Mouse (Mus musculus) CD4-positive helper T cell, adult 2 months (primary cell): ENCODE results near the gene Mbtd1.
"Not testable (repeated sequence)": the region's sequence is repeated elsewhere in the genome, so short reads cannot be mapped to it uniquely, and the experiment has no call there.

Source experiments
- DNase-seq: peaks from one replicate; pipeline ENCODE4 v3.0.0-alpha.2; 2012; ENCODE audit warnings: low read depth, missing footprints, low spot score

Mbtd1 gene

GRCm38 (mm10) chr11:93885572-93886410 lies at the start of gene Mbtd1, which contains the start of gene Utp18:
Gene Mbtd1, plus strand, starts transcription at chr11:93885852.
Gene Utp18, minus strand, starts transcription at chr11:93885766.
- peak; percentile 98 for DNase-seq

GRCm38 (mm10) chr11:93847342-93847741 lies 38.3 kb upstream of the Mbtd1 start:
- DNase-seq, result no peak

DNA sequence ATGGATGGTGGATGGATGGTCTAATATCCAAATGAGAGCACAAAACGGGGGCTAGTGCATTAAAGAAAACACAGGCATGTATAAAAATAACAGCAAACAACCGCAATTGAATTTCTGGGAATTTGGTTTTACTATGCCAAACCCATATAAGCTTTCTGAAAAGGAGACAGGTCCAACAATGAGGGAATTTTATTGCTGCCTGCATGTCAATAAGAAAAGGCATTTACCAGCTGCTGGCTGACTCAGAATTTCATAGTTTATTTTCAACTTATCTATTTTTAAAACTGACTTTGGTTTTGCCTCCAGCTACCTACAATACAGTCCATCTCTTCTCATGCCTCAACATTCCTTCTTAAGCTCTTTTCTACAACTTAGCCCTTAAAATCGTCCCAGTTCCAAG lies 33.1 kb upstream of the Mbtd1 start:
- DNase-seq, result no peak

GRCm38 (mm10) chr11:93856284-93856955 lies 29.2 kb upstream of the Mbtd1 start:
- DNase-seq, result peak; percentile 41

DNA sequence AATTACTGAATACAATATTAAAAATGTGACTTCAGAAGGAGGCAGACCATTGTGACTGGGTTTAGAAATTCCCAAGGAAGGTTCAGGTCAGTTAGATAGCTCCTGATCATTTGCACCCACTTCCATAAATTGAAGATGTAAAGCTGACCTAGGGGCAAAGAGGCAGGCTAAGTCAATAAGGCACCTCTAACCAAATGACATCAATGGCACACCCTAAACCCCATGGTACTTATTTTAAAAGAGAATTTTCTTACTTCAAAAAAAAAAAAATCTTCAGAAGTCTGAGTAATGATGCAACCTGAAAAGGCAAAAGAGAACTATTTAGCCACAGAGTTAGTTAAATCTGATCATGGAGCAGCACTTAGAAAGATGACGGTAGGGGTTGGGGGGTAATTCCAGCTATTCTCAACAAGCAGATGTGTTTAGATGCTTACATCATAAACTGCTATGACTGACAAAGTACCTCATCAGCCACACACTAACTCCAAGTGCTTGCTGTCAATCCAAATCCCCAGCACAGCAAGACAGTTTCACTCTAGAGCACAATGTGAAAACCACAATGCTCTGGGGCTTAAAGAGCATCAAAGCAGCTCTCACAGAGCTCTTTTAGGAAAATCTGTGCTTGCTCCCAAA lies 25.0 kb upstream of the Mbtd1 start:
- DNase-seq, result no peak

DNA sequence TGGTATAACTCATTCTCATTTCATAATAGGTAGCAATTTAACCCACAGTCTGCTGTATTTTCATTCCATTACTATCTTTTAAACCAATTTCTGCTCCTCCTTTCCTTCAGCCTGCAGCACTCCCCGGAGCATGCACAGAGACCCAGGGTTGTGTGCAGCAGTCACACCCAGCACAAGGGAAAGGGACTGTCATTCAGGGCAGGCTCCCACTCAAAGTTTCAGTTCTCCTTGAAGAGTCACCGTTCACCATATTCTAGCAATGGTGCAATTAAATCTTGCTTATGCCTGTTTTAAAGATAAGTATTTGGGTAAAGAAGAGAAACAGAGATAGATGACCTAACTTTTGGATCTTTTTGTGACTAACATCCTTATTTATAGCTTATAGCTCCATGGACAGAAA lies 24.5 kb upstream of the Mbtd1 start:
- no peak for DNase-seq

GRCm38 (mm10) chr11:93862045-93862623 lies 23.5 kb upstream of the Mbtd1 start:
- no peak for DNase-seq

- no peak for DNase-seq
Measured at GRCm38 (mm10) chr11:93862638-93863037, 23.0 kb upstream of the Mbtd1 start.

DNA sequence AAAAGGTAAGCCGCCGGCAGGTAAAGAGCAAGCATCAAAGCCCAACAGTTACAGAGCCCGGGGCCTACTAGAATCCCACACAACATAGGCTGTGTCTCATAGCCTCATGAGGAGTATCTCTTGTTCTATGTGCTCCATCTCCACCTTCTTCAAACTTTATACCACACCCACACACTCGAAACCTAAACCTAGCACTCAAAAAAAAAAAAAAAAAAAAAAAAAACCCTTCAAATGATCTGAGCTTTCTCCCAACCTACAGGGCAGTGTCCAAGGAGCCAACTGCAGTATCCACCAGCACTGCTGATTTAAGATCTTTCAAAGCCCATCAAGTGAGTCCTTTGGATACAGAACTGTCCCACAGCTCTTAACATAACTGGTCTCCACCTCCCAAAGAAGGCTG lies 1.6 kb upstream of the Mbtd1 start:
- DNase-seq, result peak; percentile 35

GRCm38 (mm10) chr11:93884901-93885571 lies 616 bp upstream of the Mbtd1 start:
- peak; percentile 89 for DNase-seq

GRCm38 (mm10) chr11:93886411-93887079 lies 893 bp downstream of the Mbtd1 start:
- DNase-seq, result peak; percentile 60

DNA sequence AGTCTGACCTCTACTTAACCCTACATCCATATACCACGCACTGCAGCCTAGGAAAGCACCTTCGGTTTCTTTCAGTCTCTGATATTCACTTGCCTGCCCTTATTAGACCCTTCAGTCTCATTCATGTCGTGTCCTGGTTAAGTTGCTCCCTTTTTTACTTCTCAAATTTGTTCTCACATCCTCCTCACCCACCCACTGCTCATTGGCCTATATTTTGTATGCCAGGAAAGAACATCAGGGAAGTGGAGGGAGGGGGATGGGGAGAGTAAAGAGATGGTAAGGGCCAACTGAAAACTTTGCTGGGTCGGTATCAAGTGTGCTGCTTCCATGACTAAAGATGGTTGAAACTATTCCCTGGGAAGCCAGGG lies 1.4 kb downstream of the Mbtd1 start:
- no peak for DNase-seq

GRCm38 (mm10) chr11:93897732-93898131 lies 12.1 kb downstream of the Mbtd1 start:
- DNase-seq, result no peak

DNA sequence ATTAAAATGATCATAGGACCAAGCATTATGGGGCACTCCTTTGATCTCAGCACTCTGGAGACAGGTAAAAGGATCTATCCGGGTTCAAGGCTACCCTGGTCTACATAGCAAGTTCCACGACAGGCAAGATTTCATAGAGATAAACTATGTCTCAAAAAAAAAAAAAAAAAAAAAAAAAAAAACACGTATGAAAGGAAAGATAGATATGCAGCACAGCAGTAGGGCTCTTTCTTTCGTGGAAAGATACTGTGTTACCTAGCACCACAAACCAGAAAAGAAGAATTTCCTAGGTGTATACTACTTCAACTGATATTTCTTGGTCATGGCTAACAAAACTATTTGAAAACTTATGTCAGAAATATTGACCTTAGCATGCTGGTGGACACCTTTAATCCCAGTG lies 21.2 kb downstream of the Mbtd1 start:
- no peak for DNase-seq

DNA sequence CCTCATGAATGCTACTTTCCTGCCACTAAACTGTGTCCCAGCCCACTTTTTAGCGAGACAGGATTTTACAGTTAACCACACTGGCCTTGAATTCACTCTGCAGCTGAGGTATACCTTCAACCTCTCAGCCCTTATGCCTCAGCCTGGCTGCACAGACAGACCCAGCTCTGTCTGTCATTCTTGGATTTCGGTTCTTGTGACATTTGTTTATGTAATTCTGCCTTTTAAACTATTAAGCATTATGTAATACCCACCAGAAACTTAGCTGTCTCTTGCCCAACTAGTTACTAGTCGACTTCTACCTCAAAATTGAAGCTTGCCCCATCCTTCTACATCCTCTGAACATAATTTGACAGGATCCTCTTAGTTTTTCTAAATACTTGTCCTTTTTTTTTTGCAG lies 22.2 kb downstream of the Mbtd1 start:
- DNase-seq, result no peak

- no peak for DNase-seq
Measured at GRCm38 (mm10) chr11:93908829-93909228, 23.2 kb downstream of the Mbtd1 start.

GRCm38 (mm10) chr11:93911603-93912002 lies 26.0 kb downstream of the Mbtd1 start:
- DNase-seq, result no peak

GRCm38 (mm10) chr11:93915019-93915418 lies 29.4 kb downstream of the Mbtd1 start:
- DNase-seq, result not testable (repeated sequence)

DNA sequence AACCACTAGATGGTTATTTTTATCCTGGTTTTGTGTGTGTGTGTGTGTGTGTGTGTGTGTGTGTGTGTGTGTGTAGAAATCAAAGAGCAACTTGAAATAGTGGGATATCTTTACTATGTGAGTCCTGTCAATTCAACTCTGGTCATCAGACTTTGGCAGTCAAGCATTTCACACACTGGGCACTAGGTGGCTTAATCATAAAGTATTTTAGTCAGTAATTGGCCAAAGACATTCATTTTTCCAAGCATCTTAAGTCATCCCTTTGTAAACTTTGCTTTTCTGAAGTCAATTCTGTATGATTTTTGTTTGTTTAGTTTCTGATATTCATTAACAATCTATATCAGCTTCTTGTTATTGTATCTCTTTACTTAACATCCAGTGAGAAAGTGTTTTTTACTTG lies 43.5 kb downstream of the Mbtd1 start:
- DNase-seq, result no peak

GRCm38 (mm10) chr11:93940906-93941305 lies 55.3 kb downstream of the Mbtd1 start:
- DNase-seq, result no peak

DNA sequence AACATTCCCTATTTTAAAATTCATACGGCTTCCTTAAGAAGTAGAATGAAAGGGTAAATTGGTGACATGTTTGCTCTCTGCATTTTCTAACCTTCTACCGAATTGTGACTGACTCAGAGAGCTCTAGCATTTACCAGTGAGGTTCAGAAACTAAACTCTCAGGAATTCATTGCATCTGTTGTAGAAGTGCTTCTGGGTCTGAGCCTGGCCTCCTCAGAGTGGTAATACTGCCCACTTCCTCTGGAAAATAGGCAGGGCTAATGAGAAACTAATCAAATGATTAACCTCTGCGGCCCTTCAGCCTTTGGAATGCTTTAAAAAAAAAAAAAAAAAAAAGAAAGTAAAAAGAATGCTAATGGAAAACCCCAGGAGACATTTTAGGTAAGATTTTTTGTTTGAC lies 59.3 kb downstream of the Mbtd1 start:
- no peak for DNase-seq
